Mouse (Mus musculus) left cerebral cortex, postnatal 25 days (tissue): ENCODE measurements around the gene Thsd7b. TPM values are rescaled to one million over a fixed set of nuclear protein-coding genes. Genes with fewer than 3 reads are reported as not detected.
A peak's percentile ranks its signal among the peaks of the same experiment; 100 is the strongest.
"Not testable (repeated sequence)": the region's sequence is repeated elsewhere in the genome, so short reads cannot be mapped to it uniquely, and the experiment has no call there.

Source experiments
- DNase-seq, 2 experiments: peaks; one replicate each; pipeline ENCODE4 v3.0.0; 2022; ENCODE audit warnings: low spot score in 2 of 2, mixed read lengths in 1 of 2
- intact Hi-C: fragments of 180-260 bp; cut with DNase I; formaldehyde crosslinking; loops from one replicate; pipeline ENCODE4 v1.15.1; 2025
- total RNA-seq, 2 experiments: library from RNA; stranded (reverse); gene quantifications; 2 replicates each; pipeline ENCODE4 v1.2.3; 2021

The Thsd7b gene
- total RNA-seq, 2 experiments from 2014 or later, result 7.9 to 9.4 TPM

DNA sequence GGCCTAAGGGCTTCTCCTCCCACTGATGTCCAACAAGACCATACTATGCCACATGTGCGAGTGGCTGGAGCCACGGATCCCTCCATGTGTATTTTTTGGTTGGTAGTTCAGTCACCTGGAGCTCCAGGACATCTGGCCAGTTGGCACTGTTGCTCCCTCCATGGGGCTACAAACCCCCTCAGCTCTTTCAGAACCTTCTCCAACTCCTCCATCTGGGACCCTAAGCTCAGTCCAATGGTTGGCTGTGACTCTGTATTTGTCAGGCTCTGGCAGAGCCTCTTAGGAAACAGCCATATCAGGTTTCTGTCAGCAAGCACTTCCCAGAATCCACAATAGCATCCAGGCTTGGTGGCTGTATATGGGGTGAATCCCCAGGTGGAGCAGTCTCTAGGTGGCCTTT lies 690.1 kb downstream of the Thsd7b start:
- intact Hi-C loops, result no loop called here
- no peak for DNase-seq

DNA sequence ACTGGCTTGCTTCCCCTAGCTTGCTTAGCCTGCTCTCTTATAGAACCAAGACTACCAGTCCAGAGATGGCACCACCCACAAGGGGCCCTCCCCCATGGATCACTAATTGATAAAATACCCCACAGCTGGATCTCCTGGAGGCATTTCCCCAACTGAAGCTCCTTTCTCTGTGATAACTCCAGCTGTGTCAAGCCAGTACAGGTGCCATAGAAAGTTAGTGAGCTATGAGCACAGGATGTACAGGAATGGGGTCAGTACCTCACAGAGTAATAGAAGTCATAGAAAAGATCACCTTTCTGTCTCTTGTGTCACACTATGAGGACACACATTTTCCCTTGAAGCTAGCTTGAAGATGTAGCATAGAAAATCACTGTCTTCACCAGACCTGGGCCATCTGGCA lies 716.1 kb downstream of the Thsd7b start:
- DNase-seq, intact Hi-C loops: not testable (repeated sequence)

- no peak for DNase-seq
- intact Hi-C loops, result no loop called here
These were observed 717.7 kb downstream of the Thsd7b start for GRCm38 (mm10) chr1:129990821-129991220.

DNA sequence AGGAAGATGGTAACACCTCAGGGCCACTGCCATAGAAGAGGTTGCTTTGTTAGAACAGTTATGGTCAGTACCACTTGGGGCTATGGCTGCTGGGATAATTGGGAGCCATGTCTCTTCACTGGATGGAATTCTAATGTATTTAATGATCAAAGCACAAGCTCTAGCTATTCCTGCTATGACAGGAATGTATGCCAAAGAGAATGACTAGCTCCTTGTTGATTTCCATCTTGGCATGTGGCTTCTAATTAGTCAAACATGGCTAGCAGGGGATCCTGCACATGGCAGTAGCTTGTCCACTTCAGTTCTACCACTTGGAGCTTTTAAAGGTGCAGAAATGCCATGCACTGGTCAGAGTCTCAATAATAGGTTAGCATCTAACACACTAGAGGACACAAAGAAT lies 781.9 kb downstream of the Thsd7b start:
- DNase-seq, result no peak
- intact Hi-C loops, result no loop called here

DNA sequence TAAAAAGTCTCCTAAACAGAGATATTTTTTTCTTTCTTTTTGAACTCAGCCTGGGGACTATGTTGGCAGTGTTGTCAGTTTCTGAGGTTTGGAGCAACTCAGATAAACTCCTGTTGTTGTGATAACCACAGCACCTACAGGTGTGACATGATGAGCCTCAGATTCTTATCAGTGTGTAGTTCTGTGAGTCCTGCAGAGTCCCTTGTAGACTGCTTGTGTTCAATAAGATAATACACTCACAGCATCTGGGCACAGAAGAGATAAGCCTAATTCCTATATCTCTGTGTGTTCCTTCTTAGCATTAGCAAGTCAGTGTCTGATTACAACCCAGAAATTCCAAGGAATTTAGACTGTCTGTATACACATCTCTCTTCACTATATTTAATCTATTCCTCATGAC lies 789.0 kb downstream of the Thsd7b start:
- intact Hi-C loops, result no loop called here
- no peak for DNase-seq

- intact Hi-C loops, result no loop called here
- DNase-seq, result no peak
These were observed 793.3 kb downstream of the Thsd7b start for GRCm38 (mm10) chr1:130066193-130066959.

GRCm38 (mm10) chr1:130083788-130084187 lies 810.7 kb downstream of the Thsd7b start:
- DNase-seq, result no peak
- intact Hi-C loops, result no loop called here

DNA sequence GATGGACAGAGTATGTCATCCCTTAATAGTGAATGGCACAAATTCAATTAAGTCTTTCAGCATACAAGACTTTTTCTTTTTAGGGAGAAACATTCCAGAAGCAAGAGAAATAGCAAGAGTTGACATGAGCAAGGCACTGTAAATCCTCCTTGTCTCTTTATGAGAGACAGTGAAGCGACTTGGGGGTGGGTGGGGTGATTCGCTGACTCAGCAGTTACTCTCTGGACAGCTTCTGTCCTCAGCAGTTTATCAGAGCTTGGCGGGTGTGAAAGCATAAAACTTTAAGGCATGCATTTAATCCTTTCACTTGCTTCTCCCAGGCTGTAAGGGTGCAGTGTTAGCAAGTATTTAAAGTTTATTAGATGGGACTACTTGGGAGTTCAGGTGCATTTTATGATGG lies 812.1 kb downstream of the Thsd7b start:
- intact Hi-C loops, result no loop called here
- DNase-seq, result no peak

DNA sequence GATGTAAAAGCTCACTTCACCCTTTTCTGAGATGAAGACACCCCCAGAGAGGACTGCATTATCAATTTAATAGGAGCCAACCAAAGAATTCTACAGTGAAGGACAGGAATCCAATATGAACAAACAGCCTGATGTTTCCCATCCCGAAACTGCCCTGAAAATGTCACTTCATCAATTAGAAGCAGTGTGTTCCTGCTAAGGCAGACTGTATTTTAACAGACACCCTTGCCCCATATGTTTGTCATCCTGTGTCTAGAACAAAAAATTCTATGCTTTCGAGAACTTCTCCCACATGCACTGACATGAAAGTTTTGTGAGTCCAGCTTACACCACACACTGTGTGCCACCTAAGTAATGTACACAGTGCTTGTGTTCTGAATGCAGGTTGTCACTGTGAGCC lies 812.8 kb downstream of the Thsd7b start:
- DNase-seq, result no peak

GRCm38 (mm10) chr1:130099227-130099626 lies 826.1 kb downstream of the Thsd7b start:
- DNase-seq, result peak in 1 of 2 experiments; percentile 37
- intact Hi-C loops, result no loop called here

More for the DNA sequence above, 812.8 kb downstream of the Thsd7b start:
- intact Hi-C loops, result no loop called here

GRCm38 (mm10) chr1:130112580-130113314 lies 839.6 kb downstream of the Thsd7b start:
- no peak for DNase-seq
- intact Hi-C loops, result no loop called here

- no peak for DNase-seq
- intact Hi-C loops, result no loop called here
These were observed 840.4 kb downstream of the Thsd7b start for GRCm38 (mm10) chr1:130113549-130113948.

DNA sequence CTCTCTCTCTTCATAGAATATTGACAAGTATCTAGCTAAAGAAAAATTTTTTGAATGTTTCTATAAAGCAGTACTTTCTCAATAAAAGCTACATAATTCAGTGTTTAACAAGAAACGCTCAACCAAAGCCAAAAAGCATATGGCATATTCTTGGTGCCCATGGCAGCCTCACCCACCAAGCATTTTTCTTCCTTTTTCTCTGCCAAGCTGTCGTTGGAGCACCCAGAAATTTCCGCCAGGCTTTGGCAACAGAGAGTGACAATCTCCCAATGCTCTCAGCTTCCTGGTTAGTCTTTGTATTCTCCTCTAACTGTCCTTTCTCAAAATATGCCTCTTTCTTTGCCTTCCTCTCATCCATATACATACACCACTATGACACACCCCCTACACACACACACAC lies 857.8 kb downstream of the Thsd7b start:
- peak in 1 of 2 experiments; percentile 53 for DNase-seq
- intact Hi-C loops, result no loop called here

DNA sequence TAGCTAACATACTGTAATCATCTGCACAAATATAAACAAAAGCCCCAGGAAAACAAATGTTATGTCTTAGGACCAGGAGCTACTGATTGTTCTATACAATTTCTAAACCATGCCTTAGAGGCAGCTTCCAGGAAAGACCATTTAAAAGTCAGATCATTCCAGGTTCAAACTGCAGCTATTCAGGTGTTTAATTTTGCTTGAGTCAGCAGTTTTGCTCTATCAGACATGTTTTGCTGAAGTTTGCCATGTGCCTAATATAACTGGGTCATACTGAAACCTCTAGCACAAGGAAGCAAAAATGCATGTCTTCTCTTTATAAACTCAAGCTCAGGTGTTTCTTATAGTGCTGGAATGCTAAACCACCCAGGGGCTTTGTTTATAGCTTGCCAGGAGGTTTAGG lies 893.1 kb downstream of the Thsd7b start:
- intact Hi-C loops, result loop anchor here (5.0 kb wide), 1 partner anchor 186 kb away; no protein-coding TSS in a partner anchor
- no peak for DNase-seq

DNA sequence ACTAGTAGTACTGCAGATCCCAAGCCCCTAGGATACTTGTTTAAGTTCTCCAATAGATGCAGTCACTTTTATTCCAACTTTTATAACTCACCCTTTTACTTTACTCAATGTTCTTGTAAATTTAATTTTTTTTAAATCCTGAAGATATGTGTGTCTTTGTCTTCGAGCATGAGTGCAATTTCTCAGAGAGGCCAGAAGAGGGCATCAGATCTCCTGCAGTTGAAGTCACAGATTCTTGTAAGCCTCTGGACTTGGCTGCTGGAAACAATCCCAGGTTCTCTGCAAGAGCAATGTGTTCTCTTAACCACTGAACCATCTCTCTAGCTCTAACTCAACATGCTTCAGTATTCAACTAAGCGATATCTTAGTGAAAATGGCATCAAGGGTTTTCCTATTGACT lies 894.2 kb downstream of the Thsd7b start:
- intact Hi-C loops, result loop anchor here (5.0 kb wide), 1 partner anchor 185 kb away; no protein-coding TSS in a partner anchor
- DNase-seq, result no peak

GRCm38 (mm10) chr1:130169875-130170274 lies 896.8 kb downstream of the Thsd7b start:
- intact Hi-C loops, result loop anchor here (5.0 kb wide), 1 partner anchor 182 kb away; no protein-coding TSS in a partner anchor
- DNase-seq, result no peak

- intact Hi-C loops, result no loop called here
- no peak for DNase-seq
These were observed 897.2 kb downstream of the Thsd7b start for GRCm38 (mm10) chr1:130170290-130170689.

GRCm38 (mm10) chr1:130186836-130187235 lies 913.7 kb downstream of the Thsd7b start:
- intact Hi-C loops, DNase-seq: not testable (repeated sequence)

GRCm38 (mm10) chr1:130192190-130193028 lies 919.3 kb downstream of the Thsd7b start:
- intact Hi-C loops, result loop anchor here (5.0 to 10.0 kb wide), 3 partner anchors 348 to 1315 kb away; no protein-coding TSS in a partner anchor
- peak; percentile 32 to 59 for DNase-seq

- intact Hi-C loops, result no loop called here
- no peak for DNase-seq
These were observed 944.3 kb downstream of the Thsd7b start for GRCm38 (mm10) chr1:130217404-130217803.
